Mouse (Mus musculus): ENCODE measurements around the gene Mmadhc.

Mmadhc gene

DNA sequence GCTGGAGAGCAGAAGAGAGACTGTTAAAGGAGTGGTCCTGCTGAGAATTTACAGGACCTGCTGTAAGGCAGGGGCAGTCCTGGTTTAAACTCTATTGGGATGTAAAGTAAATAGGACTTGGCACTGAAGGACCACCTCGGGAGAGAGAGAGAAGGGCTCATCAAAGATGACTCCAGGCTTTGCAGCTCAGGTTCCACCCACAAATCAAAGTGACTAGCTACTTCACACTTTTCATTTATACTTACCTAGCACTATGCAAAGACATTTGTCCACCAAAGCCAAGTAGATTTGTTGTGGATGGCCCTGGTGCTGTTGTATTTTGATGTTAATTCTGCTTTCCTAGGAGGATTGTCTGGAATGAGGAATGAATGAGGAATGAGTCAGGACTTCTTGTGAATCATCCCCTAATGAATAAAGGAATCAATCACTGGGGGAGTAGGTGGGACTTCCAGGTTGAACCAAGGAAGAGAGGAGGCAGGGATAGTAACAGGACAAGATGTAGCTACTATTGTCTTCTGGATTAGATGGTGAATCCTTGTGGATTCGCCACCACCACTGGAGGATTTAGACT lies 31.3 kb downstream of the Mmadhc start:
- DNase-seq (ENCODE audit: low read depth, low spot score), result no peak

DNA sequence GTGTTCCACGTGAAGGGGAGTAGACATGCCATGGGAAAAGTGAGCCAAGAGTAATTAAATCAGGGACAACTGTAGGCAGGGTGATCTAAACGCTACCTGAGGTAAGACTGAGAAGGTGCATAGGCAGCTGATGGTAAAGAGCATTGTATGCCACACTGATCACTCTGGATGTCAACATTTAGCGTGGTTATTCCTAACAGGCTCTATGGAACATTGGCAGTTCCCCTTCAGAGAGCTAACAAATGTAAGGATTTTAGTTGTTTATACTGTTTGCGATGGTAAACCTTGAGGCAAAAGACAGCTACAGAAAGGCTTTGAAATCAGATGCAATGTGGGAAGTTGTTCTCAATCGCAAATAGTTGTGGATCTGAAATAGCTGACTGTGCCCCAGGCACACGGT lies 32.5 kb downstream of the Mmadhc start:
- no peak for DNase-seq (ENCODE audit: low read depth, low spot score)

DNA sequence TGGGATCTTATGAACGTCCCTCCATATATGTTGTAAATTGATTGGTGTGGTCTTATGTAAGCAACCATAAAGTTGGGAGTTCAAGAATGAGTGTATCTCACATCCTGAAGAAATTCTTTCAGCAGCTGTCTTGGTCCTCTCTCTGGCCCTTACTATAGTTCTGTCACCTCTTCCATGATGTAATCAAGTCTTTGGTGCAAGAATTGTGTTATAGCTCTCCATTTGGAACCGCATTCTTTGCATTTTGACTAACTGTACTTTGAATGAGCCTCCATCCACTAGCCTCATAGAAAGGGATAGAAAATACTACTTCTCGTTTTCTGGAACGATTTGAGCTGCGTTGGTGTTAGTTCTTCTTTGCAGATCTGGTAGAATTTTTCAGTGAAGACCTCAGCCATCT lies 41.6 kb downstream of the Mmadhc start:
- DNase-seq (ENCODE audit: low read depth, low spot score), result no peak

DNA sequence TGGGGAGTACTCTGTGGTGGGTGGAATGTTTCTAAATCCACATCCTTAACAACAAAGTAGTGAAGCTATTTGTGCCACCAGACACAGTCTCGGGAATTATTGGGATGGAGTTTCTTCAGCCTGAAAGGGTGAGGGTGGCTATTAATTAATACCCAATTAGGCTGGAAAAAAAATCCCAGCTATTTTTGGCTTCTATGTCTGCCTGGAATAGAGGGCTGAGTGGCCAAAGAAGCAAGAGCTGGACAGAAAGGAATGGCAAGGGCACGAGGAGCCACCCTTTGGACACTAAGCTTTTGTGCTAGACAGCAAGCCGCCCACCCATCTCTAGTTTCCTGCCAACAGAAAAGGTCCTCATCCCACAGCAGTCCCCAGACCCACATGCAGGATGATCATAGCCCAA lies 48.0 kb downstream of the Mmadhc start:
- no peak for DNase-seq (ENCODE audit: low read depth, low spot score)

DNA sequence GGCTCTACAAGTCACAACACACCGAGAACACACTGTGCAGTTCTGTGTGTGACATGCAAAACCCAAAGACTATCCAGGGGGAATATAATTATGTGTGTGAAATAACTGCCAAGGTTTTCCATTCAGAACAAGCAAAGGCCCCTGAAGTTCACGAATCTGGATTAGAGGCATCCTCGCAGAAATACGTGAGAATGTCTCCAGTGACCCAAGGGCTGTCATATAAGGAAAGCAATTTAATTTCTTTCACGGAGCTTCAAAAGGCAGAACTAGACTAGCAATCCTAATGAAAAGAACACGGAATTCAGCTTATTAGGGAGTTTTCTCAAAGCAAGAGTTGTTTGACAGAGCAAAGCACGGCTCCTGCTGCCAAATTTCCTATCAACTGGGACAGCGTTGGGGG lies 63.1 kb downstream of the Mmadhc start:
- DNase-seq (ENCODE audit: low read depth, low spot score), result no peak
